Mouse (Mus musculus): ENCODE measurements around the gene Akap13. TPM values are rescaled to one million over a fixed set of nuclear protein-coding genes. Genes with fewer than 3 reads are reported as not detected.

Akap13 gene
- total and polyA plus RNA-seq, 2 experiments = 8.5 to 92.1 TPM

- H3K4me3 ChIP-seq (ENCODE audit: insufficient read depth, low read depth, low read length) = no peak overlapping the region
- H3K27ac ChIP-seq (replicated peaks; ENCODE audit: insufficient read depth, low read depth, low read length) = peak overlapping the region; percentile 12; the same call in 1 of the 2 replicates
- peaks cover 2% of the 10 kb centered on the region; the same call in 1 of the 2 replicates for H3K36me3 ChIP-seq (ENCODE audit: control insufficient read depth, insufficient read depth, low read length)
- 81% methylated on average over 3 of the region's 3 CpGs for WGBS
- no peaks in the 10 kb centered on the region for H3K27me3 ChIP-seq (ENCODE audit: control insufficient read depth, insufficient read depth, low read length)
- H3K4me1 ChIP-seq (ENCODE audit: control insufficient read depth, insufficient read depth, low read length) = peaks cover 11% of the 10 kb centered on the region
- peaks cover 23% of the 10 kb centered on the region; the same call in 1 of the 2 replicates for H3K79me2 ChIP-seq (ENCODE audit: control insufficient read depth, insufficient read depth, low read length)
- TF ChIP-seq POLR2A (IDR thresholded peaks at IDR 0.05; ENCODE audit: extremely low read depth, insufficient read depth, low read length) = no peak
- no peak for TF ChIP-seq CTCF (IDR thresholded peaks at IDR 0.05; ENCODE audit: low read depth, low read length)
- H3K9ac ChIP-seq (ENCODE audit: low read depth, low read length) = no peak overlapping the region
- DNase-seq (ENCODE audit: extremely low read depth, low read depth, low spot score) = no peak
Observed at GRCm38 (mm10) chr7:75648051-75648450, 192.7 kb downstream of the Akap13 start.

GRCm38 (mm10) chr7:75648961-75649360, 193.6 kb downstream of the Akap13 start:
- Histone ChIP-seq H3K27me3 (ENCODE audit: control insufficient read depth, insufficient read depth, low read length) (no peaks in the 10 kb centered on the region), H3K4me1 (ENCODE audit: control insufficient read depth, insufficient read depth, low read length) (peaks cover 18% of the 10 kb centered on the region), H3K27ac (replicated peaks; ENCODE audit: insufficient read depth, low read depth, low read length) (no peak overlapping the region), H3K36me3 (ENCODE audit: control insufficient read depth, insufficient read depth, low read length) (peaks cover 2% of the 10 kb centered on the region; the same call in 1 of the 2 replicates), H3K9ac (ENCODE audit: low read depth, low read length) (no peak overlapping the region), H3K79me2 (ENCODE audit: control insufficient read depth, insufficient read depth, low read length) (peaks cover 24% of the 10 kb centered on the region; the same call in 1 of the 2 replicates), H3K4me3 (ENCODE audit: insufficient read depth, low read depth, low read length) (no peak overlapping the region)
- DNase-seq (ENCODE audit: extremely low read depth, low read depth, low spot score) = no peak
- WGBS = 72% methylated on average over 4 of the region's 4 CpGs
- TF ChIP-seq CTCF (IDR thresholded peaks at IDR 0.05; ENCODE audit: low read depth, low read length) (no peak), POLR2A (IDR thresholded peaks at IDR 0.05; ENCODE audit: extremely low read depth, insufficient read depth, low read length) (no peak)

GRCm38 (mm10) chr7:75649966-75650365, 194.6 kb downstream of the Akap13 start:
- WGBS = 81% methylated on average over 1 of the region's 1 CpGs
- Histone ChIP-seq H3K27ac (replicated peaks; ENCODE audit: insufficient read depth, low read depth, low read length) (no peak overlapping the region), H3K4me3 (ENCODE audit: insufficient read depth, low read depth, low read length) (no peak overlapping the region)

GRCm38 (mm10) chr7:75653684-75654317, 198.5 kb downstream of the Akap13 start:
- TF ChIP-seq POLR2A (IDR thresholded peaks at IDR 0.05; ENCODE audit: extremely low read depth, insufficient read depth, low read length) = no peak
- TF ChIP-seq CTCF (IDR thresholded peaks at IDR 0.05; ENCODE audit: low read depth, low read length) = no peak
- no peak overlapping the region for H3K4me3 ChIP-seq (ENCODE audit: insufficient read depth, low read depth, low read length)
- 10% methylated on average over 3 of the region's 3 CpGs for WGBS
- H3K36me3 ChIP-seq (ENCODE audit: control insufficient read depth, insufficient read depth, low read length) = peaks cover 2% of the 10 kb centered on the region; the same call in 1 of the 2 replicates
- H3K9ac ChIP-seq (ENCODE audit: low read depth, low read length) = no peak overlapping the region
- no peak overlapping the region for H3K27ac ChIP-seq (replicated peaks; ENCODE audit: insufficient read depth, low read depth, low read length)
- H3K79me2 ChIP-seq (ENCODE audit: control insufficient read depth, insufficient read depth, low read length) = peaks cover 20% of the 10 kb centered on the region; the same call in 1 of the 2 replicates
- DNase-seq (ENCODE audit: extremely low read depth, low read depth, low spot score) = peak; percentile 71
- peaks cover 26% of the 10 kb centered on the region for H3K4me1 ChIP-seq (ENCODE audit: control insufficient read depth, insufficient read depth, low read length)
- no peaks in the 10 kb centered on the region for H3K27me3 ChIP-seq (ENCODE audit: control insufficient read depth, insufficient read depth, low read length)

More at GRCm38 (mm10) chr7:75649966-75650365, 194.6 kb downstream of the Akap13 start:
- peaks cover 20% of the 10 kb centered on the region; the same call in 1 of the 2 replicates for H3K79me2 ChIP-seq (ENCODE audit: control insufficient read depth, insufficient read depth, low read length)
- no peak overlapping the region for H3K9ac ChIP-seq (ENCODE audit: low read depth, low read length)
- no peak for DNase-seq (ENCODE audit: extremely low read depth, low read depth, low spot score)
- peaks cover 2% of the 10 kb centered on the region; the same call in 1 of the 2 replicates for H3K36me3 ChIP-seq (ENCODE audit: control insufficient read depth, insufficient read depth, low read length)
- TF ChIP-seq POLR2A (IDR thresholded peaks at IDR 0.05; ENCODE audit: extremely low read depth, insufficient read depth, low read length) = no peak
- no peak for TF ChIP-seq CTCF (IDR thresholded peaks at IDR 0.05; ENCODE audit: low read depth, low read length)
- no peaks in the 10 kb centered on the region for H3K27me3 ChIP-seq (ENCODE audit: control insufficient read depth, insufficient read depth, low read length)
- H3K4me1 ChIP-seq (ENCODE audit: control insufficient read depth, insufficient read depth, low read length) = peaks cover 18% of the 10 kb centered on the region

- Histone ChIP-seq H3K79me2 (ENCODE audit: control insufficient read depth, insufficient read depth, low read length) (peaks cover 14% of the 10 kb centered on the region; the same call in 1 of the 2 replicates), H3K9ac (ENCODE audit: low read depth, low read length) (peak overlapping the region; percentile 33), H3K27me3 (ENCODE audit: control insufficient read depth, insufficient read depth, low read length) (no peaks in the 10 kb centered on the region), H3K4me3 (ENCODE audit: insufficient read depth, low read depth, low read length) (peak overlapping the region; percentile 47), H3K36me3 (ENCODE audit: control insufficient read depth, insufficient read depth, low read length) (no peaks in the 10 kb centered on the region), H3K27ac (replicated peaks; ENCODE audit: insufficient read depth, low read depth, low read length) (peak overlapping the region; percentile 94), H3K4me1 (ENCODE audit: control insufficient read depth, insufficient read depth, low read length) (peaks cover 26% of the 10 kb centered on the region)
- TF ChIP-seq CTCF (IDR thresholded peaks at IDR 0.05; ENCODE audit: low read depth, low read length) = no peak
- TF ChIP-seq POLR2A (IDR thresholded peaks at IDR 0.05; ENCODE audit: extremely low read depth, insufficient read depth, low read length) = no peak
- 13% methylated on average over 11 of the region's 11 CpGs for WGBS
- DNase-seq (ENCODE audit: extremely low read depth, low read depth, low spot score) = peak; percentile 85
Observed at GRCm38 (mm10) chr7:75655180-75656074, 200.1 kb downstream of the Akap13 start.
